Mouse (Mus musculus) liver, adult 2 months (tissue): ENCODE measurements around the gene Dlat.

ENCODE experiments used
- CTCF ChIP-seq: fragments of 200-500 bp; IDR thresholded peaks from 2 replicates; pipeline ENCODE4 v1.5.1; 2011; ENCODE audit warnings: low read depth, low read length, control low read depth
- POLR2A ChIP-seq: fragments of 200-500 bp; IDR thresholded peaks from 2 replicates; pipeline ENCODE4 v1.6.1; 2011; ENCODE audit warnings: low read length, control low read depth; ENCODE audit not compliant: insufficient read depth; ENCODE audit errors: extremely low read depth

DNA sequence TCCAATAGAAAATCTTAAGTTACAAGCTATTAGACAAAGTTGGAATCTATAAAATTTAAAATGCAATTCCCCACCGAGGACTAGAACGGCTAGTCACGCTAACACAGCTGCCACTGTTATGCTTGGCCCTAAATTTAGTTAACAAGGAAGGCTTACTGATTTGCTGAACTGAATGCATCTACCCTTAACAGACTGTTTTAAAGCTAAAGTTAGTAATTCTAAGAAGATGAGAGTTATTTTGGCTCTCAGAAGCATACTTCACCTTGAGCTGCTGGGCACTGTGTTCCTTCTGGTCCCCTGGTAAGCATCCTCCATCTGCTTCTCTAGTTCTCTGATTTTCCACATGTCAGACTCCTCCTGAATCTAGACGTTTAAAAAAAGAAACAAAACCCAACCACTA lies 47.5 kb downstream of the Dlat start:
- TF ChIP-seq CTCF (no peak), POLR2A (no peak)
